Mouse (Mus musculus): ENCODE measurements around the gene Ccdc183.

GRCm38 (mm10) chr2:25625986-25626385 is 8.5 kb upstream of the Ccdc183 start:
- TF ChIP-seq GATA1 (IDR thresholded peaks at IDR 0.05; ENCODE audit: borderline replicate concordance, low read length) (no peak), CTCF (IDR thresholded peaks at IDR 0.05; ENCODE audit: low read depth, low read length) (no peak), TAL1 (conservative IDR thresholded peaks at IDR 0.05; ENCODE audit: low read depth, low read length) (no peak), GATA2 (IDR thresholded peaks at IDR 0.05; ENCODE audit: borderline replicate concordance, low read depth, low read length) (no peak), POLR2AphosphoS5 (IDR thresholded peaks at IDR 0.05; ENCODE audit: insufficient replicate concordance, low read depth, low read length) (no peak)
